Mouse (Mus musculus) E14TG2a.4 (cell line): Measurements from ENCODE around the gene Triap1.

Experiments
- CTCF ChIP-seq: conservative IDR thresholded peaks from 2 replicates; pipeline ENCODE4 v1.5.1; 2014; ENCODE audit warnings: low read length
- NANOG ChIP-seq: IDR thresholded peaks from 2 replicates; pipeline ENCODE4 v1.6.1; 2014; ENCODE audit warnings: borderline replicate concordance, low read length, mixed read lengths
- POU5F1 ChIP-seq: IDR thresholded peaks from 2 replicates; pipeline ENCODE4 v1.6.1; 2014; ENCODE audit warnings: low read length, borderline replicate concordance

DNA sequence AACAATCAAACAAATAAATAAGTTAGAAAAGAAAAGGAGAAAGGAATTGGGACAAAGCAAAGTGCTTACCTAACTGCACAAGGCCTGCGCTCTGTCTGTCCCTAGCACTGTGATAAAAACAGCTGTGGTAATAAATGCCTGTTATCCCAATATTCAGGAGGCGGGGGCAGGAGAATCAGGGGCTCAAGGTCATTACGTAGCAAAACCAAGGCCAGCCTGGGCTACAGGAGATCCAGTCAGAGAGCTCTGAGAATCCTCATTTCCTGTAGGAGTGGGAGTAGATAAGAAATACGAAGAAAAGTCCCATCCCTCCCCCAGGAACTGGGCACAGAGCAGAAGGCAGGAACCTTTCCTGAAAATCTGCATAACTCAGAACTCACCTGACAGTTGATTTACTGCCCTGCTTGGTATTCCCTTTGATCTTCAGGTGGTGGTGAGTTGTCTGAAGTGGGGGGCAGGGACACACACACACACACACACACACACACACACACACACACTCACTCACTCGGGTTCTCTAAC is 18.9 kb downstream of the Triap1 start:
- TF ChIP-seq CTCF (no peak), NANOG (no peak), POU5F1 (no peak)
